Mouse (Mus musculus) neural tube, embryonic 11.5 days (tissue): ENCODE results near the gene Rgsl1. TPM values are rescaled to one million over a fixed set of nuclear protein-coding genes. Genes with fewer than 3 reads are reported as not detected.

ENCODE experiments used
- ATAC-seq: fragments of 200-750 bp; cut with Nextera tagmentation; 2 replicates; pipeline ENCODE4 v1.8.0; 2017; ENCODE audit warnings: moderate number of reproducible peaks, mild to moderate bottlenecking, moderate TSS enrichment, moderate library complexity; ENCODE audit not compliant: insufficient read depth, low FRiP score, low TSS enrichment
- DNase-seq: peaks from one replicate; pipeline ENCODE4 v3.0.0-alpha.2; 2015; ENCODE audit warnings: low spot score
- H3K27ac ChIP-seq: fragments of 300-500 bp; sonication (generic); 2 replicates; pipeline ENCODE4 v1.5.1; 2014; ENCODE audit warnings: low read depth, mild to moderate bottlenecking, low read length
- H3K27me3 ChIP-seq: fragments of 300-500 bp; sonication (generic); 2 replicates; pipeline ENCODE4 v1.6.1; 2014; ENCODE audit warnings: mild to moderate bottlenecking, low read length, mixed read lengths; ENCODE audit not compliant: control insufficient read depth, insufficient read depth
- H3K36me3 ChIP-seq: fragments of 300-500 bp; sonication (generic); 2 replicates; pipeline ENCODE4 v1.6.1; 2014; ENCODE audit warnings: mild to moderate bottlenecking, low read length, moderate library complexity, mixed read lengths; ENCODE audit not compliant: control insufficient read depth, insufficient read depth
- H3K4me1 ChIP-seq: fragments of 300-500 bp; sonication (generic); 2 replicates; pipeline ENCODE4 v1.6.1; 2014; ENCODE audit warnings: low read length, mixed read lengths; ENCODE audit not compliant: control insufficient read depth, insufficient read depth
- H3K4me2 ChIP-seq: fragments of 300-500 bp; sonication (generic); 2 replicates; pipeline ENCODE4 v1.6.1; 2014; ENCODE audit warnings: low read depth, mild to moderate bottlenecking, moderate library complexity
- H3K4me3 ChIP-seq: fragments of 300-500 bp; sonication (generic); 2 replicates; pipeline ENCODE4 v1.5.1; 2014; ENCODE audit warnings: low read depth, low read length
- H3K9ac ChIP-seq: fragments of 300-500 bp; sonication (generic); 2 replicates; pipeline ENCODE4 v1.6.1; 2014; ENCODE audit warnings: mild to moderate bottlenecking, low read length
- H3K9me3 ChIP-seq: fragments of 300-500 bp; sonication (generic); 2 replicates; pipeline ENCODE4 v1.6.1; 2016; ENCODE audit warnings: low read length; ENCODE audit not compliant: control insufficient read depth
- WGBS: fragments of 180-500 bp; shearing (Covaris S2); extraction: QIAGEN DNeasy Blood & Tissue Kit; methylation state at CpG from one replicate; pipeline ENCODE4 v1.1.7; 2014; 5-methylcytosine and 5-hydroxymethylcytosine counted together
- polyA plus RNA-seq: library from polyadenylated mRNA; unstranded; fragments of >200 nt; fragmentation: Nextera tagmentation; extraction: Ambion mirVana; gene quantifications from 2 replicates; pipeline ENCODE4 v1.2.1, GENCODE M21; 2014

Gene Rgsl1
- polyA plus RNA-seq, 1 experiment from 2014 or later = not detected

GRCm38 (mm10) chr1:153740775-153741400 is 103.1 kb downstream of the Rgsl1 start:
- Histone ChIP-seq H3K4me3 (peak overlapping the region; percentile 40), H3K27ac (no peak overlapping the region), H3K36me3 (no peaks in the 10 kb centered on the region), H3K4me1 (peaks cover 23% of the 10 kb centered on the region), H3K4me2 (peak overlapping the region; percentile 76), H3K27me3 (peaks cover 3% of the 10 kb centered on the region), H3K9ac (peak overlapping the region; percentile 62), H3K9me3 (no peaks in the 10 kb centered on the region)
- peak; percentile 27 for DNase-seq
- 25% methylated on average over 12 of the region's 12 CpGs for WGBS
- no peak for ATAC-seq

GRCm38 (mm10) chr1:153740145-153740544 is 103.8 kb downstream of the Rgsl1 start, which contains the start of gene Rgs16:
Gene Rgs16, plus strand, starts transcription at chr1:153740349.
- peak; percentile 76 for ATAC-seq
- no peaks in the 10 kb centered on the region for H3K36me3 ChIP-seq
- peak within 1 kb of the TSS; percentile 40 for H3K4me3 ChIP-seq
- H3K4me2 ChIP-seq = peak within 1 kb of the TSS; percentile 76
- DNase-seq = peak; percentile 88
- peak within 1 kb of the TSS; percentile 62 for H3K9ac ChIP-seq
- peaks cover 23% of the 10 kb centered on the region for H3K4me1 ChIP-seq
- H3K9me3 ChIP-seq = no peaks in the 10 kb centered on the region
- H3K27me3 ChIP-seq = peaks cover 3% of the 10 kb centered on the region
- H3K27ac ChIP-seq = no peak within 1 kb of the TSS
- WGBS = under 1% methylated on average over 27 of the region's 28 CpGs

GRCm38 (mm10) chr1:153739437-153740015 is 104.4 kb downstream of the Rgsl1 start:
- 19% methylated on average over 13 of the region's 13 CpGs for WGBS
- Histone ChIP-seq H3K9me3 (no peaks in the 10 kb centered on the region), H3K4me2 (peak overlapping the region; percentile 76), H3K27ac (no peak overlapping the region), H3K27me3 (peaks cover 3% of the 10 kb centered on the region), H3K4me3 (peak overlapping the region; percentile 40), H3K4me1 (peaks cover 23% of the 10 kb centered on the region), H3K36me3 (no peaks in the 10 kb centered on the region), H3K9ac (no peak overlapping the region)
- ATAC-seq (0 out of 2 replicates have a peak, but pooled peaks have one; percentile 12), DNase-seq (no peak)

- DNase-seq (peak; percentile 51), ATAC-seq (0 out of 2 replicates have a peak, but pooled peaks have one; percentile 4)
- H3K36me3 ChIP-seq = no peaks in the 10 kb centered on the region
- H3K4me1 ChIP-seq = peaks cover 29% of the 10 kb centered on the region
- 0 out of 2 replicates have a peak overlapping the region, but pooled peaks have one; percentile 1 for H3K27ac ChIP-seq
- H3K27me3 ChIP-seq = peaks cover 3% of the 10 kb centered on the region
- no peak overlapping the region for H3K9ac ChIP-seq
- no peaks in the 10 kb centered on the region for H3K9me3 ChIP-seq
- H3K4me2 ChIP-seq = no peak overlapping the region
- WGBS = 47% methylated on average over 9 of the region's 9 CpGs
- H3K4me3 ChIP-seq = no peak overlapping the region
Measured at GRCm38 (mm10) chr1:153737101-153738085, 106.5 kb downstream of the Rgsl1 start.

GRCm38 (mm10) chr1:153736096-153736495 is 107.8 kb downstream of the Rgsl1 start:
- 80% methylated on average over 6 of the region's 6 CpGs for WGBS
- H3K4me3 ChIP-seq = no peak overlapping the region
- H3K4me2 ChIP-seq = no peak overlapping the region
- no peak overlapping the region for H3K9ac ChIP-seq
- H3K9me3 ChIP-seq = no peaks in the 10 kb centered on the region
- DNase-seq = no peak
- H3K27me3 ChIP-seq = peaks cover 3% of the 10 kb centered on the region
- ATAC-seq = no peak
- H3K27ac ChIP-seq = no peak overlapping the region
- peaks cover 23% of the 10 kb centered on the region for H3K4me1 ChIP-seq
- H3K36me3 ChIP-seq = no peaks in the 10 kb centered on the region

- no peak overlapping the region for H3K9ac ChIP-seq
- no peak overlapping the region for H3K4me2 ChIP-seq
- H3K4me3 ChIP-seq = no peak overlapping the region
- peaks cover 3% of the 10 kb centered on the region for H3K27me3 ChIP-seq
- WGBS = 80% methylated on average over 4 of the region's 4 CpGs
- H3K9me3 ChIP-seq = no peaks in the 10 kb centered on the region
- ATAC-seq (no peak), DNase-seq (no peak)
- H3K36me3 ChIP-seq = no peaks in the 10 kb centered on the region
- H3K4me1 ChIP-seq = peaks cover 15% of the 10 kb centered on the region
- no peak overlapping the region for H3K27ac ChIP-seq
Measured at GRCm38 (mm10) chr1:153734866-153735265, 109.1 kb downstream of the Rgsl1 start.

GRCm38 (mm10) chr1:153733181-153733580 is 110.8 kb downstream of the Rgsl1 start:
- DNase-seq (peak; percentile 46), ATAC-seq (peak; percentile 49; the same call in 1 of the 2 replicates)
- no peak overlapping the region for H3K4me3 ChIP-seq
- 25% methylated on average over 7 of the region's 9 CpGs for WGBS
- H3K4me2 ChIP-seq = no peak overlapping the region
- peaks cover 15% of the 10 kb centered on the region for H3K4me1 ChIP-seq
- H3K27ac ChIP-seq = no peak overlapping the region
- 0 out of 2 replicates have a peak, but pooled peaks cover 3% of the 10 kb centered on the region for H3K27me3 ChIP-seq
- no peaks in the 10 kb centered on the region for H3K9me3 ChIP-seq
- H3K9ac ChIP-seq = no peak overlapping the region
- no peaks in the 10 kb centered on the region for H3K36me3 ChIP-seq

GRCm38 (mm10) chr1:153730671-153731070 is 113.3 kb downstream of the Rgsl1 start:
- no peak overlapping the region for H3K9ac ChIP-seq
- H3K4me2 ChIP-seq = no peak overlapping the region
- no peaks in the 10 kb centered on the region for H3K36me3 ChIP-seq
- H3K27ac ChIP-seq = no peak overlapping the region
- ATAC-seq = no peak
- no peak overlapping the region for H3K4me3 ChIP-seq
- no peaks in the 10 kb centered on the region for H3K27me3 ChIP-seq
- DNase-seq = no peak
- H3K4me1 ChIP-seq = peaks cover 6% of the 10 kb centered on the region; the same call in 1 of the 2 replicates
- no peaks in the 10 kb centered on the region for H3K9me3 ChIP-seq
- WGBS = 59% methylated on average over 3 of the region's 3 CpGs
